Mouse (Mus musculus) bone marrow, adult 2 months (tissue): ENCODE measurements around the gene Neb.

ENCODE experiments used
- CTCF ChIP-seq: fragments of 200-500 bp; IDR thresholded peaks from 2 replicates; pipeline ENCODE4 v1.5.1; 2011; ENCODE audit warnings: low read length, control low read depth; ENCODE audit not compliant: control insufficient read depth, insufficient read depth
- POLR2A ChIP-seq: fragments of 200-500 bp; IDR thresholded peaks from 2 replicates; pipeline ENCODE4 v1.6.1; 2011; ENCODE audit warnings: low read depth, mild to moderate bottlenecking, control low read depth, low read length, borderline replicate concordance; ENCODE audit not compliant: control insufficient read depth

DNA sequence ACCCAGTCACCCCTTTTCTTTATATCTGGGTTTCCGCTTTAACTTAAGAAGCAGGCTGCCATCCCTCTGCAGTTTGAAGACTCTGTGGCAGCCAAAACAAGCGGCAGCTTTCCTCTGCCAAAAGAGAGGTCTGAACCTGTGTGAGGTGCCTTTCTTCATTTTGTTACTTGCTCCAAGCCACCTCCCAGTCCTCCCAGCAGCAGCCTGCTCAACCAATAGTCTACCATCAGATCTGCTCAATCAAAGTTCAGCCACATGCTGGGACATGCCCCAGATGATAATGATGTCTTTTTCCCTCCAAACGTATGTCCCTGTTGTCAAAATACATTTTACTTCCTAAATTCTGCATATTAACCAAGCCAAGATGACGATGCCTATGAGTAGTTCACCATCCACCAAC lies 173.3 kb downstream of the Neb start:
- TF ChIP-seq CTCF (no peak), POLR2A (no peak)
